Mouse (Mus musculus): ENCODE data around the gene Ets1.

GRCm38 (mm10) chr9:32646539-32647258, 10.7 kb downstream of the Ets1 start:
- TF ChIP-seq GATA1 (IDR thresholded peaks at IDR 0.05; ENCODE audit: low read length): no peak
- no peak for TF ChIP-seq TAL1 (IDR thresholded peaks at IDR 0.05; ENCODE audit: low read length)
